Mouse (Mus musculus) cortical plate, adult 2 months (tissue): Measurements from ENCODE around the gene Thyn1.

Experiments
- CTCF ChIP-seq: fragments of 200-500 bp; IDR thresholded peaks from 2 replicates; pipeline ENCODE4 v1.5.1; 2011; ENCODE audit warnings: mild to moderate bottlenecking, control low read depth, low read length; ENCODE audit not compliant: insufficient read depth; ENCODE audit errors: extremely low read depth
- POLR2A ChIP-seq: fragments of 200-500 bp; IDR thresholded peaks from 2 replicates; pipeline ENCODE4 v1.6.1; 2011; ENCODE audit warnings: mild to moderate bottlenecking, low read length, control low read depth; ENCODE audit not compliant: insufficient read depth; ENCODE audit errors: extremely low read depth

GRCm38 (mm10) chr9:27006866-27007265 lies 7.4 kb downstream of the Thyn1 start:
- TF ChIP-seq CTCF (no peak), POLR2A (no peak)
